In the genomic region with DNA sequence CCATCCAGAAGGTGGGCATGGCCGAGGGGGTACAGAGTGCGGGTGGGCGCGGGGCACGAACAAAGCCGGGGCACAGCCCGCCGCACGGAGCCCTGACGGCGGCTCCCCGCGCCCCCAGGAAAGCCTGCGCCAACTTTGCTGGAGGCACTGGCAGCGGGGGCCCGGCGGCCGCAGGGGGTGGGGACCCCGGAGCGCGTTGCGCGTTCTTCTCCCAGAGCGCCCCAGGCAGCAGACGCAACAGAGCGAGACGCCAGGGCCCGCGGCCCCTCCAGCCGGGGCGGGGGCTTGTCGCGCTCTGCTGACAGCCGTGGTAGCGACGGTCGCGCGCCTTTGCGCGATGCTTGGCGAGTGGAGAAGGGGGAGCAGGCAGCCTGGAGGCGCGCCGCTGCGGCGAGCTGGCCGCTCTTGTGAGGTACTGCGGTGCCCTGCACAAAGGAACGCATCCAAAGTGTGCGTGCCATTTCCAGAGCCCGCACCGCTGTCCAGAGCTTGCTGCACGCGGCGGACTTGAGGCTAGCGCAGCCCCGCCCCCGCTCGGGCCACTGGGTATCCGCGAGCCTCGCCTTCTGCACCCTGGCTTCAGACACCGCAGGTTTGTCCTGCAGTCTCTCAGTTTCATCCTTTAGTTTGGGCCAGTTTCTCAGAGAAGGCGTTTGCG, we compare ENCODE assay signal across 8 mouse cellular contexts. TPM values are rescaled to one million over a fixed set of nuclear protein-coding genes. Genes with fewer than 3 reads are reported as not detected.
DNase-seq lines count a peak whose midpoint lies in the region; TF ChIP-seq lines count a peak whose summit lies in the region.

No protein-coding gene starts in this region.

- no peak for TF ChIP-seq CTCF in embryonic fibroblast, embryonic 13.5 days (IDR thresholded peaks at IDR 0.05; ENCODE audit: borderline replicate concordance, insufficient read depth, low read length)

- peak overlapping the region; percentile 86 for H3K4me3 ChIP-seq in embryonic fibroblast, embryonic 13.5 days (ENCODE audit: insufficient read depth, low read length)

- H3K4me1 ChIP-seq in embryonic fibroblast, embryonic 13.5 days (ENCODE audit: control insufficient read depth, insufficient read depth, low read length) = peaks cover 17% of the 10 kb centered on the region; the same call in 1 of the 2 replicates

- no peak for TF ChIP-seq POLR2A in embryonic fibroblast, embryonic 13.5 days (IDR thresholded peaks at IDR 0.05; ENCODE audit: low read depth, low read length)

- H3K27ac ChIP-seq in embryonic fibroblast, embryonic 13.5 days (ENCODE audit: insufficient read depth, low read length) = no peak overlapping the region

- intact Hi-C loops in heart, postnatal 25 days (cut with DNase I) = loop anchor here (5.0 kb wide), 1 partner anchor 106 kb away; no protein-coding TSS in a partner anchor

- peak; percentile 52 for DNase-seq in ES-CJ7 (ENCODE audit: low read depth, low spot score)
- DNase-seq in adrenal gland, postnatal 25 days = peak; percentile 55
- DNase-seq in heart, postnatal 25 days (ENCODE audit: low spot score) = peak; percentile 15
- DNase-seq in layer of hippocampus, postnatal 10 days (ENCODE audit: low spot score in 2 of 2) = peak; percentile 79 to 82
- peak; percentile 82 for DNase-seq in lung, postnatal 10 days
- peak; percentile 85 for DNase-seq in retina, postnatal 1 day
- DNase-seq in urinary bladder, postnatal 25 days (ENCODE audit: low spot score) = peak; percentile 39

RNA-seq across cellular contexts. Expression of a gene that starts 0.7 kb away (rescaled TPM):
- total RNA-seq in adrenal gland, postnatal 25 days (2021) = 10.9 and 13.6 TPM in 2 replicates
- 3.4 and 3.9 TPM in 2 replicates for polyA plus RNA-seq in embryonic fibroblast, embryonic 13.5 days (2011; ENCODE audit: insufficient read length, low read depth, missing spikeins)
- total RNA-seq in heart, postnatal 25 days (2021) = 1 to 10 TPM; 2.2 to 2.3 TPM
- 10 to 100 TPM; 38.0 to 40.6 TPM for total RNA-seq in layer of hippocampus, postnatal 10 days (2021)

RNA-seq across cellular contexts. Expression of a gene that starts 0.8 kb away (rescaled TPM):
- 240 and 254 TPM in 2 replicates for total RNA-seq in adrenal gland, postnatal 25 days (2021)
- polyA plus RNA-seq in embryonic fibroblast, embryonic 13.5 days (2011; ENCODE audit: insufficient read length, low read depth, missing spikeins) = 163 and 173 TPM in 2 replicates
- total RNA-seq in heart, postnatal 25 days (2021) = 100 to 1,000 TPM; 155 to 163 TPM
- 100 to 1,000 TPM; 215 to 226 TPM for total RNA-seq in layer of hippocampus, postnatal 10 days (2021)

RNA-seq across cellular contexts. Expression of a gene that starts 18.2 kb away (rescaled TPM):
- total RNA-seq in adrenal gland, postnatal 25 days (2021) = 45.1 and 47.4 TPM in 2 replicates
- 54.7 and 63.3 TPM in 2 replicates for polyA plus RNA-seq in embryonic fibroblast, embryonic 13.5 days (2011; ENCODE audit: insufficient read length, low read depth, missing spikeins)
- total RNA-seq in heart, postnatal 25 days (2021) = 10 to 100 TPM; 59.2 to 63.1 TPM
- 100 to 1,000 TPM; 129 to 134 TPM for total RNA-seq in layer of hippocampus, postnatal 10 days (2021)

RNA-seq across cellular contexts. Expression of a gene that starts 27.4 kb away (rescaled TPM):
- 21.4 and 23.1 TPM in 2 replicates for total RNA-seq in adrenal gland, postnatal 25 days (2021)
- 11.4 and 15.2 TPM in 2 replicates for polyA plus RNA-seq in embryonic fibroblast, embryonic 13.5 days (2011; ENCODE audit: insufficient read length, low read depth, missing spikeins)
- total RNA-seq in heart, postnatal 25 days (2021) = 10 to 100 TPM; 23.0 to 27.4 TPM
- 10 to 100 TPM; 15.0 to 17.7 TPM for total RNA-seq in layer of hippocampus, postnatal 10 days (2021)

Comparison
In these comparisons a context has a peak if more than half of its experiments do, and no peak if none do; other contexts are left out.
1. DNase-seq: peak in every context shown above with its lines; median percentile 85 in retina, postnatal 1 day; 82 in lung, postnatal 10 days; 80 in layer of hippocampus, postnatal 10 days; 55 in adrenal gland, postnatal 25 days; 52 in ES-CJ7; 39 in urinary bladder, postnatal 25 days; 15 in heart, postnatal 25 days.